Mouse (Mus musculus) hindbrain, embryonic 10.5 days (tissue): ENCODE data around the gene Lap3. TPM values are rescaled to one million over a fixed set of nuclear protein-coding genes. Genes with fewer than 3 reads are reported as not detected.

ENCODE experiments used
- DNase-seq: peaks from one replicate; pipeline ENCODE4 v3.0.0-alpha.2; 2017; ENCODE audit warnings: low spot score
- H3K27ac ChIP-seq: fragments of 300-500 bp; sonication (generic); 2 replicates; pipeline ENCODE4 v1.5.1; 2016; ENCODE audit warnings: mild to moderate bottlenecking, moderate library complexity
- H3K27me3 ChIP-seq: fragments of 300-500 bp; sonication (generic); 2 replicates; pipeline ENCODE4 v1.6.1; 2016; ENCODE audit warnings: mild to moderate bottlenecking; ENCODE audit not compliant: poor library complexity, insufficient read depth, severe bottlenecking
- H3K36me3 ChIP-seq: fragments of 300-500 bp; sonication (generic); 2 replicates; pipeline ENCODE4 v1.6.1; 2016; ENCODE audit warnings: mild to moderate bottlenecking, moderate library complexity
- H3K4me1 ChIP-seq: fragments of 300-500 bp; sonication (generic); replicated peaks from 2 replicates; pipeline ENCODE4 v1.6.1; 2016; ENCODE audit warnings: mild to moderate bottlenecking
- H3K4me3 ChIP-seq: fragments of 300-500 bp; sonication (generic); 2 replicates; pipeline ENCODE4 v1.5.1; 2016; ENCODE audit warnings: mild to moderate bottlenecking, moderate library complexity
- H3K9me3 ChIP-seq: fragments of 300-500 bp; sonication (generic); 2 replicates; pipeline ENCODE4 v1.6.1; 2016; ENCODE audit warnings: mild to moderate bottlenecking, moderate library complexity
- WGBS: fragments of 180-500 bp; shearing (Covaris S2); methylation state at CpG from one replicate; pipeline ENCODE4 v1.1.7; 2016; 5-methylcytosine and 5-hydroxymethylcytosine counted together
- polyA plus RNA-seq: library from polyadenylated mRNA; unstranded; fragments of >200 nt; fragmentation: Nextera tagmentation; extraction: Ambion mirVana; gene quantifications from 2 replicates; pipeline ENCODE4 v1.2.1, GENCODE M21; 2016

Gene Lap3
- polyA plus RNA-seq, 1 experiment from 2014 or later = 82.3 TPM

- H3K4me3 ChIP-seq = no peak overlapping the region
- 52% methylated on average over 6 of the region's 6 CpGs for WGBS
- 0 out of 2 replicates have a peak, but pooled peaks cover 2% of the 10 kb centered on the region for H3K4me1 ChIP-seq
- H3K27ac ChIP-seq = no peak overlapping the region
- H3K27me3 ChIP-seq = no peaks in the 10 kb centered on the region
- H3K9me3 ChIP-seq = no peaks in the 10 kb centered on the region
- H3K36me3 ChIP-seq = no peaks in the 10 kb centered on the region
- DNase-seq = no peak
These were observed 16.9 kb upstream of the Lap3 start for GRCm38 (mm10) chr5:45476288-45476687.

- no peaks in the 10 kb centered on the region for H3K9me3 ChIP-seq
- no peak for DNase-seq
- H3K27ac ChIP-seq = no peak overlapping the region
- WGBS = 82% methylated on average over 7 of the region's 7 CpGs
- 0 out of 2 replicates have a peak, but pooled peaks cover 2% of the 10 kb centered on the region for H3K4me1 ChIP-seq
- H3K4me3 ChIP-seq = no peak overlapping the region
- H3K27me3 ChIP-seq = no peaks in the 10 kb centered on the region
- no peaks in the 10 kb centered on the region for H3K36me3 ChIP-seq
These were observed 15.6 kb upstream of the Lap3 start for GRCm38 (mm10) chr5:45477601-45478000.

- H3K27me3 ChIP-seq = no peaks in the 10 kb centered on the region
- 0 out of 2 replicates have a peak, but pooled peaks cover 2% of the 10 kb centered on the region for H3K4me1 ChIP-seq
- no peak overlapping the region for H3K27ac ChIP-seq
- no peaks in the 10 kb centered on the region for H3K9me3 ChIP-seq
- H3K36me3 ChIP-seq = no peaks in the 10 kb centered on the region
- DNase-seq = no peak
- 93% methylated on average over 1 of the region's 1 CpGs for WGBS
- no peak overlapping the region for H3K4me3 ChIP-seq
These were observed 13.1 kb upstream of the Lap3 start for GRCm38 (mm10) chr5:45480066-45480465.

- H3K4me3 ChIP-seq = no peak overlapping the region
- H3K27me3 ChIP-seq = no peaks in the 10 kb centered on the region
- H3K4me1 ChIP-seq = 0 out of 2 replicates have a peak, but pooled peaks cover 2% of the 10 kb centered on the region
- no peak overlapping the region for H3K27ac ChIP-seq
- no peak for DNase-seq
- H3K36me3 ChIP-seq = no peaks in the 10 kb centered on the region
- no peaks in the 10 kb centered on the region for H3K9me3 ChIP-seq
- WGBS = 87% methylated on average over 2 of the region's 2 CpGs
These were observed 12.0 kb upstream of the Lap3 start for GRCm38 (mm10) chr5:45481125-45481524.

- DNase-seq = no peak
- Histone ChIP-seq H3K4me1 (no peaks in the 10 kb centered on the region), H3K27me3 (no peaks in the 10 kb centered on the region), H3K4me3 (no peak overlapping the region), H3K9me3 (no peaks in the 10 kb centered on the region), H3K36me3 (no peaks in the 10 kb centered on the region), H3K27ac (no peak overlapping the region)
- WGBS = 88% methylated on average over 3 of the region's 3 CpGs
These were observed 10.6 kb upstream of the Lap3 start for GRCm38 (mm10) chr5:45482607-45483006.

- Histone ChIP-seq H3K27me3 (no peaks in the 10 kb centered on the region), H3K4me3 (no peak overlapping the region), H3K36me3 (no peaks in the 10 kb centered on the region), H3K4me1 (no peaks in the 10 kb centered on the region), H3K27ac (no peak overlapping the region), H3K9me3 (no peaks in the 10 kb centered on the region)
- no peak for DNase-seq
- WGBS = 87% methylated on average over 1 of the region's 1 CpGs
These were observed 9.5 kb upstream of the Lap3 start for GRCm38 (mm10) chr5:45483654-45484053.

GRCm38 (mm10) chr5:45491776-45492175 lies 1.4 kb upstream of the Lap3 start:
- Histone ChIP-seq H3K27ac (no peak overlapping the region), H3K36me3 (peaks cover 15% of the 10 kb centered on the region), H3K4me1 (peaks cover 23% of the 10 kb centered on the region), H3K9me3 (no peaks in the 10 kb centered on the region), H3K27me3 (peaks cover 4% of the 10 kb centered on the region; the same call in 1 of the 2 replicates), H3K4me3 (no peak overlapping the region)
- WGBS = 79% methylated on average over 4 of the region's 4 CpGs
- no peak for DNase-seq

- peak overlapping the region; percentile 91 for H3K27ac ChIP-seq
- H3K27me3 ChIP-seq = peaks cover 4% of the 10 kb centered on the region; the same call in 1 of the 2 replicates
- no peak for DNase-seq
- 69% methylated on average over 9 of the region's 9 CpGs for WGBS
- peak overlapping the region; percentile 75 for H3K4me3 ChIP-seq
- H3K36me3 ChIP-seq = peaks cover 39% of the 10 kb centered on the region
- peaks cover 23% of the 10 kb centered on the region for H3K4me1 ChIP-seq
- no peaks in the 10 kb centered on the region for H3K9me3 ChIP-seq
These were observed 1.1 kb downstream of the Lap3 start for GRCm38 (mm10) chr5:45494093-45494755.

GRCm38 (mm10) chr5:45495429-45495975 lies 2.3 kb downstream of the Lap3 start:
- DNase-seq = no peak
- Histone ChIP-seq H3K27ac (no peak overlapping the region), H3K27me3 (peaks cover 4% of the 10 kb centered on the region; the same call in 1 of the 2 replicates), H3K4me3 (no peak overlapping the region), H3K9me3 (no peaks in the 10 kb centered on the region), H3K4me1 (peaks cover 23% of the 10 kb centered on the region), H3K36me3 (peaks cover 52% of the 10 kb centered on the region)
- 84% methylated on average over 3 of the region's 3 CpGs for WGBS

GRCm38 (mm10) chr5:45496042-45496441 lies 2.9 kb downstream of the Lap3 start:
- Histone ChIP-seq H3K4me3 (no peak overlapping the region), H3K36me3 (peaks cover 58% of the 10 kb centered on the region), H3K4me1 (peaks cover 23% of the 10 kb centered on the region), H3K27me3 (peaks cover 4% of the 10 kb centered on the region; the same call in 1 of the 2 replicates), H3K27ac (no peak overlapping the region), H3K9me3 (no peaks in the 10 kb centered on the region)
- DNase-seq = no peak

GRCm38 (mm10) chr5:45496479-45496878 lies 3.3 kb downstream of the Lap3 start:
- Histone ChIP-seq H3K36me3 (peaks cover 62% of the 10 kb centered on the region), H3K27ac (no peak overlapping the region), H3K9me3 (no peaks in the 10 kb centered on the region), H3K4me3 (no peak overlapping the region), H3K27me3 (peaks cover 2% of the 10 kb centered on the region; the same call in 1 of the 2 replicates), H3K4me1 (peaks cover 23% of the 10 kb centered on the region)
- DNase-seq = no peak
- WGBS = 96% methylated on average over 4 of the region's 4 CpGs

GRCm38 (mm10) chr5:45496930-45497550 lies 3.9 kb downstream of the Lap3 start:
- no peak for DNase-seq
- 94% methylated on average over 12 of the region's 12 CpGs for WGBS
- Histone ChIP-seq H3K4me1 (peaks cover 23% of the 10 kb centered on the region), H3K27me3 (no peaks in the 10 kb centered on the region), H3K36me3 (peaks cover 67% of the 10 kb centered on the region), H3K4me3 (no peak overlapping the region), H3K27ac (no peak overlapping the region), H3K9me3 (no peaks in the 10 kb centered on the region)

GRCm38 (mm10) chr5:45497564-45497963 lies 4.4 kb downstream of the Lap3 start:
- H3K9me3 ChIP-seq = no peaks in the 10 kb centered on the region
- H3K36me3 ChIP-seq = peaks cover 72% of the 10 kb centered on the region
- WGBS = 96% methylated on average over 5 of the region's 5 CpGs
- no peaks in the 10 kb centered on the region for H3K27me3 ChIP-seq
- no peak for DNase-seq
- peaks cover 23% of the 10 kb centered on the region for H3K4me1 ChIP-seq
- H3K4me3 ChIP-seq = no peak overlapping the region
- H3K27ac ChIP-seq = no peak overlapping the region
